Mouse (Mus musculus) gastrocnemius, adult 8-10 months (tissue): ENCODE measurements around the gene Ccdc146. TPM values are rescaled to one million over a fixed set of nuclear protein-coding genes. Genes with fewer than 3 reads are reported as not detected.
A peak's percentile ranks its signal among the peaks of the same experiment; 100 is the strongest.

Experiments used
- DNase-seq, 2 experiments: peaks; one replicate each; pipeline ENCODE4 v3.0.0; 2022; ENCODE audit warnings: low spot score in 2 of 2
- total RNA-seq, 4 experiments: library from RNA; stranded (reverse); gene quantifications; 2 replicates each; pipeline ENCODE4 v1.2.4; 2022

Gene Ccdc146
- total RNA-seq, 4 experiments from 2014 or later: 2.8 to 4.4 (median 3.1) TPM

DNA sequence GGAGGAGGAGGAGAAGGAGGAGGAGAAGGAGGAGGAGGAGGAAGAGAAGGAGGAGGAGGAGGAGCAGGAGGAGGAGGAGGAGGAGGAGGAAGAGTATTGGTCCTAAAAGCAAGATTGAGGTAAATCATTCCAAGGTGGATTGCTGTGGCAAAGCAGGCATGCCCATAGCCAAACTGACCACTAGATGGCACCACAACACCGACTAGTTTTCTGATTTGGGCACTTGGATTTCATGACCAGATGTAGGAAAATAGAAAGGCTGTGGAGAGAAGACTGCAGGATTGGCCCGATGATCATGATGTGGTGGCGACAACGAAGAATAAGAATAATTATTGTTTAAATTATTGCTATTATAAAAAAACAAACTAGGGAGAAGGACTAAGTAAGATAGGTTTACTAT is 159.4 kb downstream of the Ccdc146 start:
- DNase-seq: peak; percentile 53 to 59

DNA sequence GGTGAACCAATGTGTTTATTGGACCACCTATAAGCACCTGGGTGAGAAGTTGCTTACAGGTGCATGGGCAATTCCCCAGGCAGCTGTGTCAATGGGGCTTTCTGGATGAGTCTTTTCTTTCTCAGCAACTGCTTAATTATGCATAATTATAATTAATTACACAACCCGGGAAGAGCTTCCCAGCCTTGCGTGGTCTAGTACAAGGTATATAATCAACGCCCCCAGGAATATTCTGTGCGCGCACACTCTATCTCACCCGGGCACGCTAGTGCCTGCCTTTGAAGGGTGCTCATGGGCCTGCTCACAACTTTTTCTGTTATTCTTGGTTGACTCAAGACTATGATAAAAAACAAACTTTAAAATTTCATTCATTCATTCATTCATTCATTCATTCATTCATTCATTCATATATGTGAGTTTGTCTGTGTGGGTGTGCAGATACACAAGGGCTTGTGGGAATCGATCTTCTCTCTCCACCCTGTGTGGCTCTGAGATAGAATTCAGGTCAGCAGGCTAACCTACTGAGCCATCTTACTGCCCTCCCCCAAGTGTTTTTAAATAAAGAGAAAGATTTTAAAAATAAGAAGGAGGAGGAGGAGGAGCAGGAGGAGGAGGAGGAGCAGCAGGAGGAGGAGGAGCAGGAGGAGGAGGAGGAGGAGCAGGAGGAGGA is 160.0 kb downstream of the Ccdc146 start:
- DNase-seq: no peak

DNA sequence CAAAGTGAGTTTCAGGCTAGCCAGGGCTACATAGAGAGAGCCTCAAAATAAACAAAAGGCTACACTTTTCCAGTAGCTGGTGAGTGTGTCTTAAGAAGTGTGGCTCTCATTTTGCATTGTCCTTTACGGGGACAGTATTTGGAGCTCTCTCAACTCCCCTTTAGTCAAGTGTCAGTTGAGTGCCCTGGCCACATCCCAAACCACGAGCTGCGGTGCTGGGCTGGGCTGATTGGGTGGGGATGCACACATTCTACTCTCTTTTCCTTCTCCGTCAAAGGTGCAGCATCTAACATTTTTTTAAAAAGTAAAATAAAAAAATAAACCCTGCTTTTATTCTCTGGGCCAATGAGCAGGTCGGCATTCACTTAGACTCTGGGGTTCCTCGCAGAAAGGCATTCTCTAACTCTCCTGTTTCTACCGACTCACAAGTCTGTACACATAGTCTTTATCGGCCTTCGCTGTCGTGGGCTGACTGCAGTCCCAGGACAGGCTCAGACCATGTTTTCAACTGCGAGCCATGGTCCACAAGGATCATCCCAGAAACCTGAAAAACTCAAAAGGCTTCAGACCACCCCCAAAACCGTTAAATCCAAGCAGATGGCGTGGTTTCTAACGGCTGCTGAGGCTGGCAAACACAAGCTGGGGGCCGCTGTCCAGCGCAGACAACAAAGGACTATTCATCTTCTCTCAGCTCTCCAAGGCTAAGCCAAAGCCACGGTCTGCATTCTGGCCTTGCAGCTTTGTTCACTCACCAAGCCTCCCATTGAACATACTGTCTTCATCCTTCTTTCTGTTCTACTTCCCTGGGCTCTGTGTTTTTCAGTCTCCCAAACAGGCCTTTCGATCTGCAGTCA is 161.0 kb downstream of the Ccdc146 start:
- no peak for DNase-seq

DNA sequence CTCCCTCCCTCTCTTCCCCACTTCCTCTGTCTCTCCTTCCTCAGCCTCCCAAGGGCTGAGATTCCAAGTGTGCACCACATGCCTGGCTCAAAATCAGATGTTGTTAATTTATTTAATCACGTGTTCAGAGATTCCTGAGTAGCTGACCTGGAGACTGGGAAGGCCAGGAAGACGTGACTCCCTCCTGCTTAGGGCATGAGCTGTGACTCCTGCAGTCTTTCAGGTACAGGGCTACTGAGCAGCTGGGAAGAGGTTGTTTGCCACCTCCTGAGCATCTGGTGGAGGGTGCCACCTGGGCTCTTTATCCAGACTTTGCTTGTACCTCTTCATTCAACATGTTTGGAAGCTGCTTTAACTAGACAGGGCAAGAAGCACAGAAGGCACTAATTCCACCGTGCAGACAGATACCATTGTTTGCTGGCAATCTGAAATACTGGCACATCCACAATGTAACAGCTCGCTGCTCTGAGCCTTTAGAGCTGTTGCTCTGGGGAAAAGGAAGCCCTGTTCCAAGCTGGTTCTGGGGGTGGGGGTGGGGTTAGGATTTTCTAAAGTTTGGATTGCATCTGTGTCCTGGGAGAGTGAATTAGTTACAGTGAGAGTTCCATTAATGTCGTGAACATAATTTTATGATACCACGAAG is 163.2 kb downstream of the Ccdc146 start:
- no peak for DNase-seq

DNA sequence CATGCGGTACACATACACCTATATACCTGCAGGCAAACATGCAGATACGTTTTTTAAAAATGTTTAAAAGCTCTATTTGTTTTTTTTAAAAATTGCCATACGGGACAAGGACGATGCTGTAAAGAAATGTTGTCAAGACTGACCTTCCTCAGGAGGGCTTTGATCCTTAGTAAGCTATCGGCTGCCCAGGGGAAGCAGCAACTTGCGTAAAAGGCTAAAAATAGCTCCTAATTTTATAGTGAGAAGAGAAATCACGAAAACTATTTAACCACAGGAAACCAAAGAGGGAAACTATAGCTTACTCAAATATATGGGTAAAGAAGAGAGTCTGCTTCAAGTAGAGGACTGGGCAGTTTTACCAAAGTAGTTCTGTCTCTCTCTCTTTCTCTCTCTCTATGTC is 163.7 kb downstream of the Ccdc146 start:
- no peak for DNase-seq

DNA sequence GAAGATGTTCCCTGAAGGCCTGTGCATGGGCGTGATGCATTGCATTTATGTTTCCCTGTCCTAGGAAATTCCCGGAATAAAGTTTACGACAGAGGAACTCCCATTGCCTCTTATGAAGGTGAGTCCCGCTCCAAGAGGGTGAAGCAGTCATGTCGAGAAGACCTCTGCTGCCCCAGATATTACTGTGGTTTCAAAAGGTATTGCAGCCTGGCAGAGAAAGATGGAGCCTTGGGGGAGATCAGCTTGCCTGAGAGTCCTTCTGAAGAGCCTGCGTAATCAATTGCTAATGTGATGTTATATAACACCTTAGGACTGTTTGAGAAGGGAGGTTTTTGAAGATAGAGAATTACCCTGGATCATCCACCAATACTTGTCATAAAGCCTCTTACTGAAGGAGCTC is 166.7 kb downstream of the Ccdc146 start:
- DNase-seq: no peak

DNA sequence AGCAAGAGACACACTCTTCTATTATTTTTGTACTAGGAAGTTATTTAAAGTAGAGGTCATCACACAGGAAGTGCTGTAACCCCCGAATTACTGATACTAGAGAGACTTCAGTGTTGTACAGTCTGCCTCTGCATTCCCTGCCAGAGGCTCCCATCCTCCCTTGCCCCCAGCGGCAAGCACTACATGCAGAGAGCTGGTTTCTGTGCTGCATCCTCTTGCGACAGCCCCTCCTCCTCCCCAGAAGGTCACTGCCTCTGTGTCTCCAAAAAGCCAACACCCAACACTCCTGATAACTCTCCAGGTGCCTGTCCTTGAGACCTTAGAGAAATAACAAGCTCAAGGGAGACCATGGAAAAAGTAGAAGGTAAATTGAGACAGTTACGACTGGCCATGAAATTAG is 167.4 kb downstream of the Ccdc146 start:
- no peak for DNase-seq

DNA sequence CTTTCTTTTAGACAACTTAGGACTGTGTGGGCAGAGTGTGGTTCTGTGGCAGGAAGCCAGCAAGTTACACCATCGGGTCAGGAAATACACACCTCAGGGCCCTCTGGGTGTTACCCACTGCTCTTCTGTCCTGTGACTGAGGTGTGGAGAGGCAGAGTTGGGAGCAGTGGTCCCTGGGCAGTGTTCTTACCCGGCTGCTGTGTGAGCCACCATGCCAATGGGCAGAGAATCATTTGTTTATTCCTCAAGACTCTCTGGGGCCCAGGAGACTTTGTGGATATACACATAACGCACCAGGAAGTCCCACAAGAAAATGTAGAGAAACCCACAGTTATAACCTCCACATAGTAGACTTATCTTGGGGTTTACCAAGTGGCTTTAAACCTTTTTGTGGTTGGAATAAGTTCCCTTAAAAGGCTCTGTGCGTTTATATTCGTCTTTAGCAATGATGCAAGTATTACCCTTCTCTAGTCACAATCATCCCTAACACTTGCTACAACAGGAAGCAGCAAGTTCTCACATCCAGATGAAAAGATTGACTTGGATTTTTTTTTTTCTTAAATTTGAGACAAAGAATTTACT is 168.8 kb downstream of the Ccdc146 start:
- no peak for DNase-seq

DNA sequence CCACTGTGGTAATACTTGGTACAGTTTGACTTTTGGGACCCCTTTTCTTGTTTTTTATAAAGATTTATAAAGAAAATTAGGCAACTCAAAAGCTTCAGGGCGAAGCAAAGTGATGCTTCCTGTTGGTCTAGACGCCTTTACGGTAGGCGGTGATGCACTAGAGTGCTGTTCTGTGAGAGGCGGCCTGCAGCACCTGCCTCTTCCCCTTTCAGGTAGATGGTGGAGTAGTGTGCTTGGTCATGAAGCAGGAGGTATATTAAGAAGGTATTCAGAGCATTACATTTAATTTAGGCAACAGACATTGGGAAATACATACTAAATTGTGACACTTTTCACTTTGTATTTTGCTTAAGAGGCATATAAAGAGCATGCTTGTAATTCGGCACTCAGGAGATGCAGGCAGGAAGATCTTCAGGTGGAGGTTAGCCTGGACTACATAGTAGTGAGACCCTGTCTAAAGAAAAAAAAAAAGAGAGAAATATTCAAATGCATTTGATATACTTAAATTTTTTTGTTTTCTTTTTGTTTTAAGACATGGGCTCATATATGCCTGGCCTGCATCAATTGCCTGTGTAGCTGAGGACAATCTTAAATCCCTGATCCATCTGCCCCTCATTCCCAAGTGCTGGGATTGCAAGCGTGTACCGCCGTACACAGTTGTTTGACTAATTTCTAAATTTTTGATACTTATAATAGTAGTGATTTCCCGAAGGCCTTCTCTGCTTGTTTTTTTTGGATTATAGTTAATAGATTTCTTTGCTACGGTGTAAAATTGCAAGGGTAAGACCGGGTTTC is 169.5 kb downstream of the Ccdc146 start:
- DNase-seq: no peak

DNA sequence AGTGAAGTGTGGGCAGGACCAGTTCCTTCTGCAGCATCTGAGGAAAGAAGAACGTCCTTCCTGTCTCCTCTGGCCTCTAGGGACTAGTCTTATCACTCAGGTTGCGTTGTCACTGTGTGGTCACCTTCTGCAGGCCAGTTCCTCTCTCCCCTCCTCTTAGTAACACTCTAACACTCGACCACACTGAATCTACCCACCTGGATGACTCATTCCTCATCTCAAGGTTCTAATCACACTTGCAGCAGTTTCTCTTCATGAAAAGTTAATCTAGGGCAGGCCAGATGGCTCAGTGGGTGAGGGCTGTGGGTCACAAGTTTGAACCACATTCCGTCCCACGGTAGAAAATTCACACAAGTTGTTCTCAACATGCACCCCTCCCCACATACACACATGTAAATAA is 175.6 kb downstream of the Ccdc146 start:
- no peak for DNase-seq

DNA sequence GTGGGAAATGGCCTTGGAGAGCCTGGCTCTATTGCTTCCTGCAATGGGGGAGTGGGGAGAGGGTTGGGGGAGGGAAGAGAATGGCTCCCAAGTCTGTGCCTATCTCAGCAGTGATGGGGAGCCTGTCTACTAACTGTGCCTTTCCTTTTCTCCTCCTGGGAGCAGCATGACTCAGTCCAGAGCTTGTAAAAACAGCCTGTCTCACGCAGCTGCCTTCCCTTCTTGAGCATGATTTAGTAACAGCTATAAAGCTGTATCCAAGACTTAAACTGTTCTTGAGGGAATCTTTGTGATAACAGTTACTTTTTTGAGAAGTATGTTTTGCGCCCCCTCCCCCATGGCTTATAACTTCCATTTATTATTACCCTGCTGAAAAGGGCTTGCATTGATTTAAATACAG is 176.6 kb downstream of the Ccdc146 start:
- no peak for DNase-seq

DNA sequence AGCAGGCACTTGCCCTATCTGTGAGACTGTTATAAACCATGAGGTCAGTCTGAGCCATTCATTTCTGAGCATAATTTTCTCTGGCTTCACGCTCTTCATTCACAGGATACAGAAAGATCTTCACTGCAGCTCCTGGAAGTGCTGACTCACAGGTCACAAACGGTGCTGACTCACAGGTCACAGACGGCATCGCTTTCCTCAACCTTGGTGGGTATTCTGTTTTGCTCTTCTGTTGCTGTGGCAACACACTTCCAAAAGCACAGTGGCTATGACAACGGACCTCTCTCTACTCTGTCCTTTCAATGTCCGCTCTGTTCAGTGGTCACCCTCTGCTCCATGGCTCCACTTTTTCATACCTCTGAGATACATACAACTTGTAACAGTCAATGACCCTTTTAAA is 177.7 kb downstream of the Ccdc146 start:
- no peak for DNase-seq

DNA sequence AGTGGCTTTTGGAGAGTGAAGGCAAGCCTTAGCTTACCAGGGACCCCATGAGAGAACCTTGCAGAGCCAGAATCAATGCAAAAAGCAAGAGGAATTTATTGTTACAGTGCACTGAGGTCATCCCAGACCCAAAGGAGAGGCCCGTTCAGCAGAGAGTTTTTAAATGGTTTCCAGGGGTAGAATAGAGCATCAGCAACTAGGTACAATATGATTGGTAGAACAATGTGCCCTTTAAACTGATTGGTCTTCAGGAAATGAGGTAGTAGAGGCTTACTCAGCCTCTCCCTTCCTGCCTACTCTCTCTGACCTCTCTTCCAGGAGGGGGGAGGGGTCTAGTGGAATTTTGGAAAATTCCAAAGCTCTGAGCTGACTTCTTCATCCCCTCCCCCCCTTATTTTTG is 179.2 kb downstream of the Ccdc146 start:
- DNase-seq: no peak

DNA sequence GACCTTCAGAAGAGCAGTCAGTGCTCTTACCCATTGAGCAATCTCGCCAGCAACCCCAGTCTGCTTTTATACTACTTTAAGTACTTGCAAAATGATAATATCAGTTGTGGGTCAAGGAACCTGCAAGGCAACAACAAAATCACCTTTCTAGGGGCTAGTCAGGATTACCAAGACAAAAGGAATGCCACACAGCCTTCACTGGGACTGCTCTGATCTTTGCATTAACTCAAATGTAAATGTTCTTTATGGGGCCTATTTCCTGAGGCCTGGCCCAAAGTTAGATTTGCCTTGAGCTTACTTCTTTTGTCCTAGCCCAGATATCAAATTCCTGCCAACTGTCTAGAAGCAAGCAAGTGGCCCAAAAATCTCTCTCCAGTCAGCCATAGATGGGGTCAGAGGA is 179.9 kb downstream of the Ccdc146 start:
- no peak for DNase-seq

Other genes with a start within 250 kb of the Ccdc146 start
- 1 to 10 TPM in 1 of 4 experiments, under 1 TPM in 3; 0.58 to 1.3 (median 0.79) TPM for gene Gsap, start 238.4 kb downstream of the Ccdc146 start, total RNA-seq
- gene Fgl2, start 52.0 kb downstream of the Ccdc146 start, total RNA-seq: 1 to 10 TPM; 2.2 to 4.5 (median 3.8) TPM
- 10 to 100 TPM in 3 of 4 experiments, 1 to 10 TPM in 1; 9.6 to 11.0 (median 10.4) TPM for gene Fam185a, start 281 bp upstream of the Ccdc146 start, total RNA-seq
- gene Lrrc17, start 118.9 kb upstream of the Ccdc146 start, total RNA-seq: 1 to 10 TPM in 2 of 4 experiments, under 1 TPM in 2; 0.89 to 2.0 (median 1.0) TPM
- not detected for gene Fbxl13, start 221.0 kb upstream of the Ccdc146 start, total RNA-seq
- gene Armc10, start 221.1 kb upstream of the Ccdc146 start, total RNA-seq: 1 to 10 TPM; 3.5 to 4.2 (median 3.9) TPM